Mouse (Mus musculus) right cerebral cortex, postnatal 25 days (tissue): ENCODE measurements around the gene Polr2f.

ENCODE experiments used
- DNase-seq: peaks from one replicate; pipeline ENCODE4 v3.0.0; 2022

Polr2f gene

GRCm38 (mm10) chr15:79122546-79122945, 18.3 kb upstream of the Polr2f start:
- no peak for DNase-seq

GRCm38 (mm10) chr15:79123751-79124150, 17.1 kb upstream of the Polr2f start:
- DNase-seq = no peak

GRCm38 (mm10) chr15:79124331-79124875, 16.4 kb upstream of the Polr2f start:
- no peak for DNase-seq

- DNase-seq = no peak
These were observed 14.4 kb upstream of the Polr2f start for GRCm38 (mm10) chr15:79126217-79126932.

GRCm38 (mm10) chr15:79127101-79127500, 13.7 kb upstream of the Polr2f start:
- no peak for DNase-seq

- no peak for DNase-seq
These were observed 12.6 kb upstream of the Polr2f start for GRCm38 (mm10) chr15:79128208-79128607.

- no peak for DNase-seq
These were observed 11.5 kb upstream of the Polr2f start for GRCm38 (mm10) chr15:79129311-79129710.

GRCm38 (mm10) chr15:79130782-79131181, 10.0 kb upstream of the Polr2f start:
- no peak for DNase-seq

- DNase-seq = no peak
These were observed 9.4 kb upstream of the Polr2f start for GRCm38 (mm10) chr15:79131442-79131841.

- no peak for DNase-seq
These were observed 7.6 kb upstream of the Polr2f start for GRCm38 (mm10) chr15:79133191-79133661.

GRCm38 (mm10) chr15:79134496-79135270, 6.1 kb upstream of the Polr2f start:
- no peak for DNase-seq

- no peak for DNase-seq
These were observed 5.5 kb upstream of the Polr2f start for GRCm38 (mm10) chr15:79135332-79135731.

- no peak for DNase-seq
These were observed 4.8 kb upstream of the Polr2f start for GRCm38 (mm10) chr15:79135783-79136575.

GRCm38 (mm10) chr15:79139640-79140039, 1.2 kb upstream of the Polr2f start:
- no peak for DNase-seq

GRCm38 (mm10) chr15:79141566-79141917, 733 bp downstream of the Polr2f start:
- no peak for DNase-seq

- no peak for DNase-seq
These were observed 2.5 kb downstream of the Polr2f start for GRCm38 (mm10) chr15:79143316-79143715.

- no peak for DNase-seq
These were observed 3.2 kb downstream of the Polr2f start for GRCm38 (mm10) chr15:79144021-79144420.

- DNase-seq = no peak
These were observed 4.7 kb downstream of the Polr2f start for GRCm38 (mm10) chr15:79145522-79145921.

- DNase-seq = peak; percentile 46
These were observed 7.7 kb downstream of the Polr2f start for GRCm38 (mm10) chr15:79148533-79148932.

GRCm38 (mm10) chr15:79151881-79152280, 11.1 kb downstream of the Polr2f start:
- DNase-seq = no peak

- no peak for DNase-seq
These were observed 11.9 kb downstream of the Polr2f start for GRCm38 (mm10) chr15:79152709-79153108.

GRCm38 (mm10) chr15:79155572-79155971, 14.8 kb downstream of the Polr2f start:
- DNase-seq = no peak

- DNase-seq = no peak
These were observed 21.5 kb downstream of the Polr2f start for GRCm38 (mm10) chr15:79162301-79162700.
